Comparison of ENCODE assay signal across 8 mouse cellular contexts in genomic region chr19:7495221-7496038, GRCm38 (mm10). TPM values are rescaled to one million over a fixed set of nuclear protein-coding genes. Genes with fewer than 3 reads are reported as not detected.
DNase-seq lines count a peak whose midpoint lies in the region; ATAC-seq and TF ChIP-seq lines count a peak whose summit lies in the region.

No protein-coding gene starts in this region.

- peak overlapping the region; percentile 83 for H3K4me2 ChIP-seq in hindbrain, embryonic 11.5 days (replicated peaks; ENCODE audit: low read depth, low read length)
- H3K4me2 ChIP-seq in midbrain, embryonic 12.5 days (replicated peaks), result peak overlapping the region; percentile 60

- no peak overlapping the region for H3K9ac ChIP-seq in hindbrain, embryonic 11.5 days (ENCODE audit: low read depth, low read length)
- no peak overlapping the region for H3K9ac ChIP-seq in midbrain, embryonic 12.5 days (replicated peaks)

- H3K4me1 ChIP-seq in hindbrain, embryonic 11.5 days (replicated peaks; ENCODE audit: control insufficient read depth, insufficient read depth, low read length), result no peaks in the 10 kb centered on the region
- peaks cover 5% of the 10 kb centered on the region; the same call in 1 of the 2 replicates for H3K4me1 ChIP-seq in midbrain, embryonic 12.5 days

- H3K36me3 ChIP-seq in hindbrain, embryonic 11.5 days (ENCODE audit: control insufficient read depth, insufficient read depth, low read length), result no peaks in the 10 kb centered on the region
- H3K36me3 ChIP-seq in midbrain, embryonic 12.5 days, result no peaks in the 10 kb centered on the region

- 51% methylated on average over 14 of the region's 14 CpGs for WGBS in hindbrain, embryonic 11.5 days
- WGBS in midbrain, embryonic 12.5 days, result 53% methylated on average over 14 of the region's 14 CpGs

- TF ChIP-seq CTCF in left cerebral cortex, adult 2 months (IDR thresholded peaks at IDR 0.05), result no peak

- ATAC-seq in hindbrain, embryonic 11.5 days (ENCODE audit: low FRiP score), result no peak
- ATAC-seq in midbrain, embryonic 12.5 days (ENCODE audit: low FRiP score, low read depth), result no peak
- no peak for ATAC-seq in monocyte, adult 5-6 weeks (replicated peaks; ENCODE audit: insufficient number of reproducible peaks, low FRiP score, low TSS enrichment, poor library complexity, severe bottlenecking)

- H3K4me3 ChIP-seq in left cerebral cortex, adult 2 months, result peak overlapping the region; percentile 76
- H3K4me3 ChIP-seq in hindbrain, embryonic 11.5 days (ENCODE audit: low read depth, low read length), result peak overlapping the region; percentile 61
- H3K4me3 ChIP-seq in midbrain, embryonic 12.5 days, result peak overlapping the region; percentile 63

- no peak for DNase-seq in left cerebral cortex, adult 2 months (ENCODE audit: extremely low spot score in 1 of 2, low spot score in 2 of 2)
- no peak for DNase-seq in left cerebral cortex, adult 9 months (ENCODE audit: low spot score in 2 of 2)
- DNase-seq in adipocyte (ENCODE audit: low spot score), result peak; percentile 71
- DNase-seq in hindbrain, embryonic 11.5 days (ENCODE audit: low spot score), result peak; percentile 4
- DNase-seq in frontal cortex, postnatal 25 days (ENCODE audit: low spot score in 2 of 2), result no peak
- no peak for DNase-seq in ovary, postnatal 10 days (ENCODE audit: low spot score)

- peak overlapping the region; percentile 99 for H3K27ac ChIP-seq in left cerebral cortex, adult 2 months
- no peak overlapping the region for H3K27ac ChIP-seq in hindbrain, embryonic 11.5 days (ENCODE audit: low read depth, low read length)
- no peak overlapping the region for H3K27ac ChIP-seq in midbrain, embryonic 12.5 days (replicated peaks)

- intact Hi-C loops in left cerebral cortex, adult 2 months (cut with DNase I), result no loop called here

- no peaks in the 10 kb centered on the region for H3K9me3 ChIP-seq in hindbrain, embryonic 11.5 days (ENCODE audit: control insufficient read depth, low read length)
- no peaks in the 10 kb centered on the region for H3K9me3 ChIP-seq in midbrain, embryonic 12.5 days

- H3K27me3 ChIP-seq in hindbrain, embryonic 11.5 days (ENCODE audit: control insufficient read depth, insufficient read depth, low read length), result no peaks in the 10 kb centered on the region
- no peaks in the 10 kb centered on the region for H3K27me3 ChIP-seq in midbrain, embryonic 12.5 days

RNA-seq across cellular contexts. Expression of gene Atl3, which starts 1.6 kb away (rescaled TPM):
- 10 to 100 TPM; 21.8 to 23.6 TPM for total RNA-seq in left cerebral cortex, adult 2 months (2021)
- 8.4 and 9.4 TPM in 2 replicates for polyA plus RNA-seq in hindbrain, embryonic 11.5 days (2014; fragmentation: Nextera tagmentation; extraction: Ambion mirVana)
- 7.5 and 7.6 TPM in 2 replicates for polyA plus RNA-seq in midbrain, embryonic 12.5 days (2016; fragmentation: Nextera tagmentation; extraction: Ambion mirVana)
- 38.2 to 51.2 TPM (median 49.7 TPM) in 3 replicates for total RNA-seq in monocyte, adult 5-6 weeks (2017)

RNA-seq across cellular contexts. Expression of gene Rtn3, which starts 12.3 kb away (rescaled TPM):
- total RNA-seq in left cerebral cortex, adult 2 months (2021), result 100 to 1,000 TPM; 792 to 823 TPM
- polyA plus RNA-seq in hindbrain, embryonic 11.5 days (2014; fragmentation: Nextera tagmentation; extraction: Ambion mirVana), result 300 and 304 TPM in 2 replicates
- polyA plus RNA-seq in midbrain, embryonic 12.5 days (2016; fragmentation: Nextera tagmentation; extraction: Ambion mirVana), result 481 and 529 TPM in 2 replicates
- 39.5 to 72.4 TPM (median 47.7 TPM) in 3 replicates for total RNA-seq in monocyte, adult 5-6 weeks (2017)

Comparison
In these comparisons a context has a peak if more than half of its experiments do, and no peak if none do; other contexts are left out.
1. DNase-seq: peak in adipocyte (single experiment) and hindbrain, embryonic 11.5 days (single experiment); none in left cerebral cortex, adult 2 months (0 of 2), left cerebral cortex, adult 9 months (0 of 2), frontal cortex, postnatal 25 days (0 of 2) and ovary, postnatal 10 days (single experiment).
2. RNA of gene Rtn3, which starts 12.3 kb away (total RNA-seq): 792 to 823 TPM in left cerebral cortex, adult 2 months; 39.5 to 72.4 TPM in monocyte, adult 5-6 weeks; every median in the first group is over 10 times any median in the second.
3. Peak in every context shown above with its lines, with median percentiles within 50 percentile points of each other: H3K4me3 ChIP-seq.